Mouse (Mus musculus) kidney, adult 2 months (tissue): ENCODE measurements at regions not wholly inside any gene's neighbourhood (a gene's known extent, or its start where the extent isn't known, plus 50 kb on each side); places are given as distances from the start of the nearest gene placed in this dataset.
A peak's percentile ranks its signal among the peaks of the same experiment; 100 is the strongest.

Source experiments
- DNase-seq: peaks from one replicate; pipeline ENCODE4 v3.0.0; 2021
- H3K27ac ChIP-seq: fragments of 200-500 bp; 2 replicates; pipeline ENCODE4 v1.5.1; 2012; ENCODE audit warnings: low read depth, low read length, control low read depth, inconsistent platforms; ENCODE audit not compliant: insufficient read depth
- H3K27me3 ChIP-seq: fragments of 200-500 bp; replicated peaks from 2 replicates; pipeline ENCODE4 v1.6.1; 2012; ENCODE audit warnings: mild to moderate bottlenecking, moderate library complexity, low read length, inconsistent platforms; ENCODE audit not compliant: control insufficient read depth, insufficient read depth
- H3K36me3 ChIP-seq: fragments of 200-500 bp; 2 replicates; pipeline ENCODE4 v1.6.1; 2012; ENCODE audit warnings: mild to moderate bottlenecking, moderate library complexity, low read length, inconsistent platforms; ENCODE audit not compliant: control insufficient read depth, insufficient read depth
- H3K4me1 ChIP-seq: fragments of 200-500 bp; 2 replicates; pipeline ENCODE4 v1.6.1; 2011; ENCODE audit warnings: low read length; ENCODE audit not compliant: control insufficient read depth, insufficient read depth
- H3K4me3 ChIP-seq: fragments of 200-500 bp; 2 replicates; pipeline ENCODE4 v1.5.1; 2011; ENCODE audit warnings: mild to moderate bottlenecking, low read depth, low read length, control low read depth; ENCODE audit not compliant: insufficient read depth
- CTCF ChIP-seq: fragments of 200-500 bp; conservative IDR thresholded peaks from 2 replicates; pipeline ENCODE4 v1.5.1; 2011; ENCODE audit warnings: low read depth, mild to moderate bottlenecking, control low read depth, low read length, moderate library complexity, mixed read lengths; ENCODE audit not compliant: insufficient read depth, insufficient read length
- POLR2A ChIP-seq: fragments of 200-500 bp; IDR thresholded peaks from one replicate; pipeline ENCODE4 v1.6.1; 2011; ENCODE audit warnings: low read depth, low read length, control low read depth
- WGBS: fragments of 180-500 bp; shearing (Covaris S2); methylation state at CpG from one replicate; pipeline ENCODE4 v1.1.7; 2018; 5-methylcytosine and 5-hydroxymethylcytosine counted together

GRCm38 (mm10) chr4:124063269-124064100 lies 145.7 kb upstream of the 4930535I16Rik start:
- no peaks in the 10 kb centered on the region for H3K4me1 ChIP-seq
- no peak overlapping the region for H3K4me3 ChIP-seq
- no peaks in the 10 kb centered on the region for H3K36me3 ChIP-seq
- no peak overlapping the region for H3K27ac ChIP-seq
- WGBS, result 62% methylated on average over 4 of the region's 4 CpGs
- H3K27me3 ChIP-seq, result no peaks in the 10 kb centered on the region
- TF ChIP-seq POLR2A, result no peak
- TF ChIP-seq CTCF, result no peak
- DNase-seq, result no peak

GRCm38 (mm10) chr4:124057607-124058006 lies 139.8 kb upstream of the 4930535I16Rik start:
- H3K4me3 ChIP-seq, result no peak overlapping the region
- H3K27ac ChIP-seq, result no peak overlapping the region
- TF ChIP-seq CTCF, result no peak
- no peak for TF ChIP-seq POLR2A
- no peaks in the 10 kb centered on the region for H3K4me1 ChIP-seq
- no peaks in the 10 kb centered on the region for H3K27me3 ChIP-seq
- no peaks in the 10 kb centered on the region for H3K36me3 ChIP-seq
- no peak for DNase-seq
- 90% methylated on average over 8 of the region's 8 CpGs for WGBS

- Histone ChIP-seq H3K27me3 (no peaks in the 10 kb centered on the region; the same call in 1 of the 2 replicates), H3K4me1 (no peaks in the 10 kb centered on the region), H3K27ac (no peak overlapping the region), H3K4me3 (no peak overlapping the region), H3K36me3 (no peaks in the 10 kb centered on the region)
- 63% methylated on average over 1 of the region's 1 CpGs for WGBS
- TF ChIP-seq POLR2A (no peak), CTCF (no peak)
- no peak for DNase-seq
Measured at GRCm38 (mm10) chr4:124054240-124054760, 136.5 kb upstream of the 4930535I16Rik start.

GRCm38 (mm10) chr4:124053340-124054038 lies 135.7 kb upstream of the 4930535I16Rik start:
- H3K27ac ChIP-seq, result no peak overlapping the region
- H3K36me3 ChIP-seq, result no peaks in the 10 kb centered on the region
- WGBS, result 82% methylated on average over 2 of the region's 2 CpGs
- H3K4me1 ChIP-seq, result no peaks in the 10 kb centered on the region
- no peak overlapping the region for H3K4me3 ChIP-seq
- TF ChIP-seq CTCF (no peak), POLR2A (no peak)
- no peak for DNase-seq
- no peaks in the 10 kb centered on the region; the same call in 1 of the 2 replicates for H3K27me3 ChIP-seq

GRCm38 (mm10) chr4:124052387-124052786 lies 134.6 kb upstream of the 4930535I16Rik start:
- H3K4me1 ChIP-seq, result no peaks in the 10 kb centered on the region
- no peak for TF ChIP-seq CTCF
- no peak for TF ChIP-seq POLR2A
- no peak overlapping the region for H3K27ac ChIP-seq
- no peak for DNase-seq
- WGBS, result 73% methylated on average over 2 of the region's 2 CpGs
- no peaks in the 10 kb centered on the region; the same call in 1 of the 2 replicates for H3K27me3 ChIP-seq
- no peaks in the 10 kb centered on the region for H3K36me3 ChIP-seq
- H3K4me3 ChIP-seq, result no peak overlapping the region

- H3K4me1 ChIP-seq, result no peaks in the 10 kb centered on the region
- H3K36me3 ChIP-seq, result no peaks in the 10 kb centered on the region
- no peak overlapping the region for H3K4me3 ChIP-seq
- peak; percentile 10 for DNase-seq
- no peak overlapping the region for H3K27ac ChIP-seq
- TF ChIP-seq CTCF (no peak), POLR2A (no peak)
- WGBS, result 40% methylated on average over 12 of the region's 12 CpGs
- no peaks in the 10 kb centered on the region; the same call in 1 of the 2 replicates for H3K27me3 ChIP-seq
Measured at GRCm38 (mm10) chr4:124048348-124048831, 130.6 kb upstream of the 4930535I16Rik start.

- TF ChIP-seq POLR2A (no peak), CTCF (no peak)
- H3K27me3 ChIP-seq, result no peaks in the 10 kb centered on the region; the same call in 1 of the 2 replicates
- H3K36me3 ChIP-seq, result no peaks in the 10 kb centered on the region
- no peaks in the 10 kb centered on the region for H3K4me1 ChIP-seq
- no peak for DNase-seq
- 59% methylated on average over 3 of the region's 3 CpGs for WGBS
- H3K4me3 ChIP-seq, result no peak overlapping the region
- no peak overlapping the region for H3K27ac ChIP-seq
Measured at GRCm38 (mm10) chr4:124047898-124048297, 130.1 kb upstream of the 4930535I16Rik start.
